In genomic region chr6:38492550-38492949, GRCm38 (mm10) we compare ENCODE assay signal across 9 mouse cellular contexts. TPM values are rescaled to one million over a fixed set of nuclear protein-coding genes. Genes with fewer than 3 reads are reported as not detected.
DNase-seq lines count a peak whose midpoint lies in the region; ATAC-seq lines count a peak whose summit lies in the region.
"Had no signal": no experiment of that assay in that cellular context is flagged by ENCODE, and none has a peak within 500 bp of the region (broad histone marks: within the 10 kb centered on the region; RNA-seq: fewer than 3 reads in every experiment).

No protein-coding gene starts in this region.

- H3K4me2 ChIP-seq in hindbrain, embryonic 11.5 days (replicated peaks; ENCODE audit: low read depth, low read length), result no peak overlapping the region
- no peak overlapping the region for H3K4me2 ChIP-seq in hindbrain, embryonic 12.5 days (replicated peaks)

- ATAC-seq in hindbrain, embryonic 11.5 days (ENCODE audit: low FRiP score), result no peak
- ATAC-seq in hindbrain, embryonic 12.5 days (ENCODE audit: low FRiP score), result no peak

- DNase-seq in hindbrain, embryonic 11.5 days (ENCODE audit: low spot score), result peak; percentile 70
- DNase-seq in B cell, adult 2 months, result peak; percentile 70 to 75
- peak; percentile 61 for DNase-seq in T-cell, adult 2 months (ENCODE audit: low spot score)
- DNase-seq in cerebellum, postnatal 25 days, result peak; percentile 31 to 61
- DNase-seq in kidney, adult 9 months, result peak; percentile 62
- DNase-seq in natural killer cell, adult 2 months (ENCODE audit: low spot score in 2 of 2), result peak; percentile 47 to 58
- peak; percentile 77 for DNase-seq in thymus, postnatal 4 days

- H3K36me3 ChIP-seq in hindbrain, embryonic 11.5 days (ENCODE audit: control insufficient read depth, insufficient read depth, low read length), result peaks cover 5% of the 10 kb centered on the region
- H3K36me3 ChIP-seq in hindbrain, embryonic 12.5 days, result peaks cover 53% of the 10 kb centered on the region

- H3K4me1 ChIP-seq in hindbrain, embryonic 11.5 days (replicated peaks; ENCODE audit: control insufficient read depth, insufficient read depth, low read length), result no peaks in the 10 kb centered on the region
- H3K4me1 ChIP-seq in hindbrain, embryonic 12.5 days, result no peaks in the 10 kb centered on the region

- H3K9me3 ChIP-seq in hindbrain, embryonic 11.5 days (ENCODE audit: control insufficient read depth, low read length), result no peaks in the 10 kb centered on the region
- no peaks in the 10 kb centered on the region for H3K9me3 ChIP-seq in hindbrain, embryonic 12.5 days (replicated peaks)

- no peaks in the 10 kb centered on the region for H3K27me3 ChIP-seq in hindbrain, embryonic 11.5 days (ENCODE audit: control insufficient read depth, insufficient read depth, low read length)
- H3K27me3 ChIP-seq in hindbrain, embryonic 12.5 days, result no peaks in the 10 kb centered on the region

- no peak overlapping the region for H3K4me3 ChIP-seq in hindbrain, embryonic 11.5 days (ENCODE audit: low read depth, low read length)
- H3K4me3 ChIP-seq in hindbrain, embryonic 12.5 days, result no peak overlapping the region
- H3K4me3 ChIP-seq: erythroblast, embryonic 14.5 days had no signal

- 80% methylated on average over 3 of the region's 3 CpGs for WGBS in hindbrain, embryonic 11.5 days
- WGBS in hindbrain, embryonic 12.5 days, result 87% methylated on average over 3 of the region's 3 CpGs

- H3K27ac ChIP-seq in hindbrain, embryonic 11.5 days (ENCODE audit: low read depth, low read length), result no peak overlapping the region
- H3K27ac ChIP-seq in hindbrain, embryonic 12.5 days, result no peak overlapping the region

- H3K9ac ChIP-seq in hindbrain, embryonic 11.5 days (ENCODE audit: low read depth, low read length), result no peak overlapping the region
- H3K9ac ChIP-seq in hindbrain, embryonic 12.5 days, result no peak overlapping the region

RNA-seq across cellular contexts. Expression of gene Fmc1, which starts 40.8 kb away (rescaled TPM):
- polyA plus RNA-seq in hindbrain, embryonic 11.5 days (2014; fragmentation: Nextera tagmentation; extraction: Ambion mirVana), result 118 and 124 TPM in 2 replicates
- 100 and 122 TPM in 2 replicates for polyA plus RNA-seq in hindbrain, embryonic 12.5 days (2016; fragmentation: Nextera tagmentation; extraction: Ambion mirVana)

RNA-seq across cellular contexts. Expression of gene Luc7l2, which starts 58.6 kb away (rescaled TPM):
- polyA plus RNA-seq in hindbrain, embryonic 11.5 days (2014; fragmentation: Nextera tagmentation; extraction: Ambion mirVana), result 38.0 and 52.6 TPM in 2 replicates
- 48.6 and 49.3 TPM in 2 replicates for polyA plus RNA-seq in hindbrain, embryonic 12.5 days (2016; fragmentation: Nextera tagmentation; extraction: Ambion mirVana)

RNA-seq across cellular contexts. Expression of gene Ubn2, which starts 58.8 kb away (rescaled TPM):
- 19.6 and 27.8 TPM in 2 replicates for polyA plus RNA-seq in hindbrain, embryonic 11.5 days (2014; fragmentation: Nextera tagmentation; extraction: Ambion mirVana)
- polyA plus RNA-seq in hindbrain, embryonic 12.5 days (2016; fragmentation: Nextera tagmentation; extraction: Ambion mirVana), result 28.0 and 29.8 TPM in 2 replicates
